In the genomic region with DNA sequence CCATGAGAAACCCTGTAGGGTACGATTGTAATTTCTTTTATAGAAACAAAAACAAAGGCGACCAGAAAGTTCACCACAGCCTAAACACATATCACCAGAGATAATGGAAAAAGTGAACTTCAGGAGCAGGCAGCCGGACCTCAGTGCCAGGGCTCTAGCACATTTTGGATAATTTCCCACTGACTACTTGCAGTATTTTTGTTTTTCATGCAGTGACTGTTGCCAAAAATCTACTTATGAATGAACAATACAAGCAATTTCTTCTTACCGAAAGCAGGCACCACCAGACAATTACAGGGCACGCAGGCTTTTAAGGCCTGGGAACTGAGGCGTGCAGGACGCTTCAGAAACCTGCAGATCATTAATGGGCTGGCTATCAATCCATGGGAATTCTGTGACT, we compare ENCODE assay signal across 27 mouse cellular contexts. TPM values are rescaled to one million over a fixed set of nuclear protein-coding genes. Genes with fewer than 3 reads are reported as not detected.
DNase-seq lines count a peak whose midpoint lies in the region; ATAC-seq lines count a peak whose summit lies in the region.
"Had no signal": no experiment of that assay in that cellular context is flagged by ENCODE, and none has a peak within 500 bp of the region (broad histone marks: within the 10 kb centered on the region; RNA-seq: fewer than 3 reads in every experiment).

No protein-coding gene starts in this region.

- no peak for DNase-seq in heart, adult 18-20 months
- peak; percentile 44 for DNase-seq in midbrain, embryonic 11.5 days (ENCODE audit: low spot score, missing footprints)
- DNase-seq in midbrain, embryonic 14.5 days = no peak
- peak; percentile 56 for DNase-seq in adipocyte (ENCODE audit: low spot score)
- DNase-seq in right cerebral cortex, adult 18-20 months = no peak
- DNase-seq: adrenal gland, adult 2 months; adrenal gland, postnatal 10 days; adrenal gland, postnatal 25 days; cerebellum, adult 11 months; cerebellum, adult 18-20 months; cerebellum, adult 8-10 months; cerebellum, adult 9-11 months; cerebellum, postnatal 14 days; cerebellum, postnatal 36 days; embryo, embryonic 11 days had no signal

- no peaks in the 10 kb centered on the region for H3K27me3 ChIP-seq in heart, embryonic 12.5 days (replicated peaks)
- H3K27me3 ChIP-seq in midbrain, embryonic 11.5 days (ENCODE audit: control insufficient read depth, insufficient read depth, low read length) = no peaks in the 10 kb centered on the region
- H3K27me3 ChIP-seq in midbrain, embryonic 14.5 days (ENCODE audit: control insufficient read depth, insufficient read depth, low read length) = no peaks in the 10 kb centered on the region
- H3K27me3 ChIP-seq: embryonic facial prominence, embryonic 12.5 days; embryonic facial prominence, embryonic 15.5 days; forebrain, embryonic 12.5 days; Patski had no signal

- no peaks in the 10 kb centered on the region for H3K9me3 ChIP-seq in heart, embryonic 12.5 days (replicated peaks)
- no peaks in the 10 kb centered on the region for H3K9me3 ChIP-seq in midbrain, embryonic 11.5 days (ENCODE audit: control insufficient read depth, low read length)
- H3K9me3 ChIP-seq in midbrain, embryonic 14.5 days (ENCODE audit: control insufficient read depth, low read length) = no peaks in the 10 kb centered on the region
- H3K9me3 ChIP-seq: embryonic facial prominence, embryonic 12.5 days; embryonic facial prominence, embryonic 15.5 days; forebrain, embryonic 10.5 days; forebrain, embryonic 12.5 days had no signal

- peaks cover 14% of the 10 kb centered on the region for H3K4me1 ChIP-seq in heart, embryonic 12.5 days (replicated peaks)
- H3K4me1 ChIP-seq in midbrain, embryonic 11.5 days (ENCODE audit: control insufficient read depth, insufficient read depth, low read length) = no peaks in the 10 kb centered on the region
- H3K4me1 ChIP-seq in midbrain, embryonic 14.5 days (ENCODE audit: control insufficient read depth, insufficient read depth, low read length) = no peaks in the 10 kb centered on the region

- H3K4me2 ChIP-seq in heart, embryonic 12.5 days = no peak overlapping the region
- no peak overlapping the region for H3K4me2 ChIP-seq in midbrain, embryonic 11.5 days
- H3K4me2 ChIP-seq in midbrain, embryonic 14.5 days (ENCODE audit: low read length) = no peak overlapping the region
- H3K4me2 ChIP-seq: embryonic facial prominence, embryonic 12.5 days; embryonic facial prominence, embryonic 15.5 days; forebrain, embryonic 12.5 days had no signal

- H3K4me3 ChIP-seq in heart, embryonic 12.5 days = no peak overlapping the region
- no peak overlapping the region for H3K4me3 ChIP-seq in midbrain, embryonic 11.5 days (ENCODE audit: low read depth, low read length)
- no peak overlapping the region for H3K4me3 ChIP-seq in midbrain, embryonic 14.5 days (replicated peaks; ENCODE audit: low read depth, low read length)
- H3K4me3 ChIP-seq: embryonic facial prominence, embryonic 12.5 days; embryonic facial prominence, embryonic 15.5 days; erythroblast, embryonic 14.5 days; forebrain, embryonic 10.5 days; forebrain, embryonic 12.5 days had no signal

- WGBS in heart, embryonic 12.5 days = 69% methylated on average over 7 of the region's 7 CpGs
- 93% methylated on average over 7 of the region's 7 CpGs for WGBS in midbrain, embryonic 11.5 days
- WGBS in midbrain, embryonic 14.5 days = 89% methylated on average over 7 of the region's 7 CpGs

- no peak for ATAC-seq in heart, embryonic 12.5 days (ENCODE audit: insufficient number of reproducible peaks, low FRiP score)
- no peak for ATAC-seq in midbrain, embryonic 11.5 days (ENCODE audit: low FRiP score)
- no peak for ATAC-seq in midbrain, embryonic 14.5 days (ENCODE audit: low FRiP score, low TSS enrichment)
- ATAC-seq in cerebellum, adult (ENCODE audit: insufficient number of reproducible peaks, low FRiP score, low TSS enrichment) = no peak
- ATAC-seq: activated CD4-positive, CD25-positive, alpha-beta regulatory T cell, adult 4 months; forebrain, embryonic 14.5 days; forebrain, embryonic 16.5 days; Patski had no signal

- H3K36me3 ChIP-seq in heart, embryonic 12.5 days = no peaks in the 10 kb centered on the region
- no peaks in the 10 kb centered on the region for H3K36me3 ChIP-seq in midbrain, embryonic 11.5 days (ENCODE audit: control insufficient read depth, insufficient read depth, low read length)
- H3K36me3 ChIP-seq in midbrain, embryonic 14.5 days (ENCODE audit: control insufficient read depth, insufficient read depth, low read length) = no peaks in the 10 kb centered on the region
- H3K36me3 ChIP-seq: embryonic facial prominence, embryonic 12.5 days; embryonic facial prominence, embryonic 15.5 days; forebrain, embryonic 12.5 days had no signal

- H3K27ac ChIP-seq in heart, embryonic 12.5 days (ENCODE audit: poor library complexity, severe bottlenecking) = 0 out of 2 replicates have a peak overlapping the region, but pooled peaks have one; percentile 19
- no peak overlapping the region for H3K27ac ChIP-seq in midbrain, embryonic 11.5 days (ENCODE audit: low read depth, low read length)
- no peak overlapping the region for H3K27ac ChIP-seq in midbrain, embryonic 14.5 days (replicated peaks; ENCODE audit: low read depth, low read length)
- H3K27ac ChIP-seq: embryonic facial prominence, embryonic 12.5 days; embryonic facial prominence, embryonic 15.5 days; forebrain, embryonic 10.5 days; forebrain, embryonic 12.5 days had no signal

- no peak overlapping the region for H3K9ac ChIP-seq in heart, embryonic 12.5 days
- H3K9ac ChIP-seq in midbrain, embryonic 11.5 days (ENCODE audit: low read length) = no peak overlapping the region
- no peak overlapping the region for H3K9ac ChIP-seq in midbrain, embryonic 14.5 days (replicated peaks; ENCODE audit: low read length)
- H3K9ac ChIP-seq: embryonic facial prominence, embryonic 12.5 days; embryonic facial prominence, embryonic 15.5 days; forebrain, embryonic 12.5 days had no signal

RNA-seq across cellular contexts. Expression of a gene that starts 59.7 kb away (rescaled TPM):
- 25.2 and 25.4 TPM in 2 replicates for polyA plus RNA-seq in heart, embryonic 12.5 days (2016; fragmentation: Nextera tagmentation; extraction: Ambion mirVana)
- total RNA-seq in heart, adult 18-20 months (2021) = 1 to 10 TPM; 1.4 to 1.8 TPM
- 21.7 and 28.9 TPM in 2 replicates for polyA plus RNA-seq in midbrain, embryonic 11.5 days (2014; fragmentation: Nextera tagmentation; extraction: Ambion mirVana)
- polyA plus RNA-seq in midbrain, embryonic 14.5 days (2014; fragmentation: Nextera tagmentation; extraction: Ambion mirVana) = 3.7 and 8.4 TPM in 2 replicates
- total RNA-seq: MEL had no signal
- polyA plus RNA-seq: erythroblast, embryonic 14.5 days had no signal

Comparison
In these comparisons a context has a peak if more than half of its experiments do, and no peak if none do; other contexts are left out.
1. DNase-seq: peak in midbrain, embryonic 11.5 days (single experiment) and adipocyte (single experiment); none in heart, adult 18-20 months (0 of 2), midbrain, embryonic 14.5 days (single experiment) and right cerebral cortex, adult 18-20 months (single experiment).